Mouse (Mus musculus): ENCODE data around the gene Sapcd2. TPM values are rescaled to one million over a fixed set of nuclear protein-coding genes. Genes with fewer than 3 reads are reported as not detected.

Sapcd2 gene
- polyA plus RNA-seq, 1 experiment from 2014 or later = 30.6 TPM

GRCm38 (mm10) chr2:25355419-25356066 is 16.6 kb upstream of the Sapcd2 start:
- Histone ChIP-seq H3K27me3 (no peaks in the 10 kb centered on the region), H3K9me3 (replicated peaks) (no peaks in the 10 kb centered on the region), H3K36me3 (peaks cover 34% of the 10 kb centered on the region), H3K4me3 (replicated peaks) (peak overlapping the region; percentile 62), H3K4me2 (peak overlapping the region; percentile 81), H3K4me1 (replicated peaks) (peaks cover 25% of the 10 kb centered on the region), H3K27ac (no peak overlapping the region), H3K9ac (peak overlapping the region; percentile 60)
- DNase-seq (no peak), ATAC-seq (ENCODE audit: low read depth) (peak; percentile 22)
- WGBS (ENCODE audit: insufficient replicate concordance) = 32% methylated on average over 18 of the region's 18 CpGs

- Histone ChIP-seq H3K4me3 (replicated peaks) (peak within 1 kb of the TSS; percentile 62), H3K27ac (no peak within 1 kb of the TSS), H3K36me3 (peaks cover 25% of the 10 kb centered on the region), H3K4me2 (peak within 1 kb of the TSS; percentile 81), H3K4me1 (replicated peaks) (peaks cover 25% of the 10 kb centered on the region), H3K27me3 (no peaks in the 10 kb centered on the region), H3K9ac (peak within 1 kb of the TSS; percentile 60), H3K9me3 (replicated peaks) (no peaks in the 10 kb centered on the region)
- WGBS (ENCODE audit: insufficient replicate concordance) = 4% methylated on average over 13 of the region's 13 CpGs
- DNase-seq (peak; percentile 82), ATAC-seq (ENCODE audit: low read depth) (peak; percentile 79)
Observed at GRCm38 (mm10) chr2:25356208-25357079, 15.7 kb upstream of the Sapcd2 start, which contains the start of gene Dpp7. Gene Dpp7 (minus strand): TSS chr2:25356359.

- peaks cover 38% of the 10 kb centered on the region for H3K4me1 ChIP-seq (replicated peaks)
- peaks cover 11% of the 10 kb centered on the region; the same call in 1 of the 2 replicates for H3K36me3 ChIP-seq
- H3K4me2 ChIP-seq = no peak overlapping the region
- no peak overlapping the region for H3K4me3 ChIP-seq (replicated peaks)
- 52% methylated on average over 4 of the region's 4 CpGs for WGBS (ENCODE audit: insufficient replicate concordance)
- H3K9me3 ChIP-seq (replicated peaks) = no peaks in the 10 kb centered on the region
- H3K27me3 ChIP-seq = peaks cover 12% of the 10 kb centered on the region
- no peak overlapping the region for H3K27ac ChIP-seq
- no peak overlapping the region for H3K9ac ChIP-seq
- ATAC-seq (ENCODE audit: low read depth) (no peak), DNase-seq (no peak)
Observed at GRCm38 (mm10) chr2:25359848-25360247, 12.3 kb upstream of the Sapcd2 start.

- Histone ChIP-seq H3K4me3 (replicated peaks) (no peak overlapping the region), H3K36me3 (peaks cover 11% of the 10 kb centered on the region; the same call in 1 of the 2 replicates), H3K9me3 (replicated peaks) (no peaks in the 10 kb centered on the region), H3K27ac (no peak overlapping the region), H3K9ac (no peak overlapping the region), H3K4me1 (replicated peaks) (peaks cover 28% of the 10 kb centered on the region), H3K4me2 (no peak overlapping the region), H3K27me3 (peaks cover 29% of the 10 kb centered on the region)
- WGBS (ENCODE audit: insufficient replicate concordance) = 63% methylated on average over 13 of the region's 13 CpGs
- DNase-seq = no peak
- no peak for ATAC-seq (ENCODE audit: low read depth)
Observed at GRCm38 (mm10) chr2:25363478-25364178, 8.5 kb upstream of the Sapcd2 start.

- Histone ChIP-seq H3K4me1 (replicated peaks) (peaks cover 32% of the 10 kb centered on the region), H3K36me3 (peaks cover 11% of the 10 kb centered on the region; the same call in 1 of the 2 replicates), H3K9me3 (replicated peaks) (no peaks in the 10 kb centered on the region), H3K27me3 (peaks cover 29% of the 10 kb centered on the region), H3K9ac (peak overlapping the region; percentile 70; the same call in 1 of the 2 replicates), H3K4me3 (replicated peaks) (peak overlapping the region; percentile 70), H3K4me2 (peak overlapping the region; percentile 96), H3K27ac (no peak overlapping the region)
- WGBS (ENCODE audit: insufficient replicate concordance) = 90% methylated on average over 4 of the region's 4 CpGs
- no peak for DNase-seq
- ATAC-seq (ENCODE audit: low read depth) = no peak
Observed at GRCm38 (mm10) chr2:25364313-25364712, 7.8 kb upstream of the Sapcd2 start.

GRCm38 (mm10) chr2:25364761-25365090 is 7.4 kb upstream of the Sapcd2 start:
- 28% methylated on average over 9 of the region's 9 CpGs for WGBS (ENCODE audit: insufficient replicate concordance)
- H3K4me1 ChIP-seq (replicated peaks) = peaks cover 36% of the 10 kb centered on the region

GRCm38 (mm10) chr2:25365091-25365761 is 6.9 kb upstream of the Sapcd2 start, which contains the start of gene Uap1l1:
Gene Uap1l1 (minus strand): TSS chr2:25365682.
- Histone ChIP-seq H3K4me3 (replicated peaks) (peak within 1 kb of the TSS; percentile 70), H3K4me1 (replicated peaks) (peaks cover 41% of the 10 kb centered on the region), H3K36me3 (peaks cover 11% of the 10 kb centered on the region; the same call in 1 of the 2 replicates), H3K4me2 (peak within 1 kb of the TSS; percentile 96), H3K9me3 (replicated peaks) (no peaks in the 10 kb centered on the region), H3K27ac (no peak within 1 kb of the TSS), H3K9ac (peak within 1 kb of the TSS; percentile 70), H3K27me3 (peaks cover 29% of the 10 kb centered on the region)
- 1% methylated on average over 54 of the region's 54 CpGs for WGBS (ENCODE audit: insufficient replicate concordance)
- peak; percentile 69 for ATAC-seq (ENCODE audit: low read depth)
- peak; percentile 66 for DNase-seq

More at GRCm38 (mm10) chr2:25364761-25365090, 7.4 kb upstream of the Sapcd2 start:
- Histone ChIP-seq H3K4me3 (replicated peaks) (peak overlapping the region; percentile 70), H3K36me3 (peaks cover 11% of the 10 kb centered on the region; the same call in 1 of the 2 replicates), H3K27me3 (peaks cover 29% of the 10 kb centered on the region), H3K9me3 (replicated peaks) (no peaks in the 10 kb centered on the region), H3K27ac (no peak overlapping the region), H3K9ac (peak overlapping the region; percentile 70), H3K4me2 (peak overlapping the region; percentile 96)
- no peak; the same call in 1 of the 2 replicates for ATAC-seq (ENCODE audit: low read depth)
- DNase-seq = no peak

GRCm38 (mm10) chr2:25369996-25370395 is 2.1 kb upstream of the Sapcd2 start:
- Histone ChIP-seq H3K4me3 (replicated peaks) (peak overlapping the region; percentile 18), H3K4me1 (replicated peaks) (peaks cover 66% of the 10 kb centered on the region), H3K27me3 (peaks cover 16% of the 10 kb centered on the region), H3K9ac (peak overlapping the region; percentile 61), H3K27ac (peak overlapping the region; percentile 87), H3K4me2 (peak overlapping the region; percentile 55), H3K36me3 (peaks cover 9% of the 10 kb centered on the region), H3K9me3 (replicated peaks) (no peaks in the 10 kb centered on the region)
- 29% methylated on average over 3 of the region's 3 CpGs for WGBS (ENCODE audit: insufficient replicate concordance)
- ATAC-seq (ENCODE audit: low read depth) = peak; percentile 73
- peak; percentile 62 for DNase-seq

GRCm38 (mm10) chr2:25372644-25373391 is 697 bp downstream of the Sapcd2 start:
- ATAC-seq (ENCODE audit: low read depth) = peak; percentile 59
- H3K4me1 ChIP-seq (replicated peaks) = peaks cover 75% of the 10 kb centered on the region

GRCm38 (mm10) chr2:25373431-25373830 is 1.3 kb downstream of the Sapcd2 start:
- peaks cover 73% of the 10 kb centered on the region for H3K4me1 ChIP-seq (replicated peaks)
- peak overlapping the region; percentile 87 for H3K27ac ChIP-seq
- H3K9ac ChIP-seq = peak overlapping the region; percentile 81

More at GRCm38 (mm10) chr2:25372644-25373391, 697 bp downstream of the Sapcd2 start:
- Histone ChIP-seq H3K4me2 (peak overlapping the region; percentile 99), H3K4me3 (replicated peaks) (peak overlapping the region; percentile 88), H3K9ac (peak overlapping the region; percentile 81), H3K27me3 (no peaks in the 10 kb centered on the region; the same call in none of the 2 replicates), H3K9me3 (replicated peaks) (no peaks in the 10 kb centered on the region), H3K27ac (peak overlapping the region; percentile 87), H3K36me3 (peaks cover 37% of the 10 kb centered on the region)
- peak; percentile 47 for DNase-seq
- under 1% methylated on average over 42 of the region's 42 CpGs for WGBS (ENCODE audit: insufficient replicate concordance)

More at GRCm38 (mm10) chr2:25373431-25373830, 1.3 kb downstream of the Sapcd2 start:
- Histone ChIP-seq H3K4me3 (replicated peaks) (peak overlapping the region; percentile 88), H3K9me3 (replicated peaks) (no peaks in the 10 kb centered on the region), H3K27me3 (no peaks in the 10 kb centered on the region; the same call in none of the 2 replicates), H3K36me3 (peaks cover 43% of the 10 kb centered on the region), H3K4me2 (peak overlapping the region; percentile 99)
- DNase-seq = no peak
- no peak for ATAC-seq (ENCODE audit: low read depth)
- 49% methylated on average over 2 of the region's 2 CpGs for WGBS (ENCODE audit: insufficient replicate concordance)

Measured in liver, embryonic 13.5 days (tissue).